Mouse (Mus musculus) MEL (cell line): ENCODE measurements around the gene Kdm7a. TPM values are rescaled to one million over a fixed set of nuclear protein-coding genes. Genes with fewer than 3 reads are reported as not detected.
A peak's percentile ranks its signal among the peaks of the same experiment; 100 is the strongest.

Experiments
- DNase-seq: peaks from one replicate; pipeline ENCODE4 v3.0.0; 2011; ENCODE audit warnings: low read depth, low spot score
- H3K27ac ChIP-seq: 2 replicates; pipeline ENCODE4 v1.5.1; 2012; ENCODE audit warnings: low read depth, mild to moderate bottlenecking, control low read depth, low read length, moderate library complexity; ENCODE audit not compliant: control insufficient read depth
- H3K27me3 ChIP-seq, 2 experiments: fragments of 150-350 bp in 1 of 2; sonication (generic) in 1 of 2; 2 replicates each; pipeline ENCODE4 v1.6.1; 2012; ENCODE audit warnings: low read length in 2 of 2, mild to moderate bottlenecking in 2 of 2, improper control_type of control experiment in 1 of 2, moderate library complexity in 1 of 2; ENCODE audit not compliant: insufficient read depth in 2 of 2, control insufficient read depth in 1 of 2
- H3K36me3 ChIP-seq, 2 experiments: 2 replicates each; pipeline ENCODE4 v1.6.1; 2012 to 2014; ENCODE audit warnings: low read length in 2 of 2, improper control_type of control experiment in 1 of 2, inconsistent platforms in 1 of 2, mild to moderate bottlenecking in 1 of 2; ENCODE audit not compliant: insufficient read depth in 2 of 2, control insufficient read depth in 1 of 2
- H3K4me1 ChIP-seq, 2 experiments: fragments of 150-350 bp in 1 of 2; sonication (generic) in 1 of 2; 2 replicates each; pipeline ENCODE4 v1.6.1; 2012; ENCODE audit warnings: low read length in 2 of 2, improper control_type of control experiment in 1 of 2, mild to moderate bottlenecking in 1 of 2; ENCODE audit not compliant: insufficient read depth in 2 of 2, control insufficient read depth in 1 of 2
- H3K4me3 ChIP-seq, 2 experiments: fragments of 150-350 bp in 1 of 2; sonication (generic) in 1 of 2; 2 replicates each; pipeline ENCODE4 v1.5.1; 2012; ENCODE audit warnings: low read depth in 2 of 2, low read length in 2 of 2, mild to moderate bottlenecking in 2 of 2, moderate library complexity in 2 of 2, control low read depth in 1 of 2, improper control_type of control experiment in 1 of 2; ENCODE audit not compliant: control insufficient read depth in 1 of 2, insufficient read depth in 1 of 2
- H3K79me2 ChIP-seq: 2 replicates; pipeline ENCODE4 v1.6.1; 2012; ENCODE audit warnings: mild to moderate bottlenecking, low read length, moderate library complexity; ENCODE audit not compliant: control insufficient read depth, poor library complexity, insufficient read depth
- H3K9ac ChIP-seq: 2 replicates; pipeline ENCODE4 v1.6.1; 2012; ENCODE audit warnings: low read depth, mild to moderate bottlenecking, control low read depth, low read length, moderate library complexity; ENCODE audit not compliant: control insufficient read depth, poor library complexity, severe bottlenecking
- H3K9me3 ChIP-seq: fragments of 150-350 bp; sonication (generic); replicated peaks from 2 replicates; pipeline ENCODE4 v1.6.1; 2012; ENCODE audit warnings: mild to moderate bottlenecking, low read length, improper control_type of control experiment, moderate library complexity; ENCODE audit not compliant: insufficient read depth
- BHLHE40 ChIP-seq: IDR thresholded peaks from 2 replicates; pipeline ENCODE4 v1.6.1; 2012; ENCODE audit warnings: low read depth, mild to moderate bottlenecking, inconsistent platforms, low read length, improper control_type of control experiment, borderline replicate concordance
- CHD1 ChIP-seq: IDR thresholded peaks from 2 replicates; pipeline ENCODE4 v1.6.1; 2012; ENCODE audit warnings: low read depth, mild to moderate bottlenecking, inconsistent platforms, low read length, improper control_type of control experiment
- CHD2 ChIP-seq: IDR thresholded peaks from 2 replicates; pipeline ENCODE4 v1.6.1; 2011; ENCODE audit warnings: low read length, improper control_type of control experiment
- CTCF ChIP-seq, 3 experiments: IDR thresholded peaks in 2 of 3; conservative IDR thresholded peaks in 1 of 3; 2 replicates each; pipeline ENCODE4 v1.5.1; 2011 to 2012; ENCODE audit warnings: low read length in 3 of 3, low read depth in 2 of 3, mild to moderate bottlenecking in 2 of 3, improper control_type of control experiment in 1 of 3, inconsistent platforms in 1 of 3, mixed read lengths in 1 of 3, moderate library complexity in 1 of 3; ENCODE audit not compliant: control insufficient read depth in 1 of 3, insufficient read depth in 1 of 3, poor library complexity in 1 of 3, severe bottlenecking in 1 of 3
- E2F4 ChIP-seq: IDR thresholded peaks from 2 replicates; pipeline ENCODE4 v1.6.1; 2011; ENCODE audit warnings: low read depth, low read length, improper control_type of control experiment, borderline replicate concordance
- EP300 ChIP-seq, 2 experiments: IDR thresholded peaks; 2 replicates each; pipeline ENCODE4 v1.6.1; 2011; ENCODE audit warnings: improper control_type of control experiment in 2 of 2, low read length in 2 of 2, low read depth in 1 of 2, mild to moderate bottlenecking in 1 of 2
- ETS1 ChIP-seq: IDR thresholded peaks from 2 replicates; pipeline ENCODE4 v1.6.1; 2012; ENCODE audit warnings: low read depth, mild to moderate bottlenecking, inconsistent platforms, low read length, improper control_type of control experiment, moderate library complexity
- GABPA ChIP-seq: IDR thresholded peaks from 2 replicates; pipeline ENCODE4 v1.6.1; 2012; ENCODE audit warnings: low read depth, mild to moderate bottlenecking, inconsistent platforms, low read length, improper control_type of control experiment, moderate library complexity
- HCFC1 ChIP-seq: IDR thresholded peaks from 2 replicates; pipeline ENCODE4 v1.6.1; 2012; ENCODE audit warnings: low read depth, mild to moderate bottlenecking, inconsistent platforms, low read length, improper control_type of control experiment, moderate library complexity
- JUND ChIP-seq: IDR thresholded peaks from 2 replicates; pipeline ENCODE4 v1.6.1; 2011; ENCODE audit warnings: low read depth, mild to moderate bottlenecking, improper control_type of control experiment, low read length
- MAFK ChIP-seq: IDR thresholded peaks from 2 replicates; pipeline ENCODE4 v1.6.1; 2011; ENCODE audit warnings: low read depth, mild to moderate bottlenecking, low read length, improper control_type of control experiment, borderline replicate concordance
- MAX ChIP-seq: IDR thresholded peaks from 2 replicates; pipeline ENCODE4 v1.6.1; 2011; ENCODE audit warnings: low read length, improper control_type of control experiment
- MAZ ChIP-seq: IDR thresholded peaks from 2 replicates; pipeline ENCODE4 v1.6.1; 2012; ENCODE audit warnings: low read depth, mild to moderate bottlenecking, inconsistent platforms, low read length, improper control_type of control experiment
- MXI1 ChIP-seq: IDR thresholded peaks from 2 replicates; pipeline ENCODE4 v1.6.1; 2011; ENCODE audit warnings: mild to moderate bottlenecking, low read depth, low read length, improper control_type of control experiment
- MYC ChIP-seq: IDR thresholded peaks from 2 replicates; pipeline ENCODE4 v1.6.1; 2011; ENCODE audit warnings: low read depth, mild to moderate bottlenecking, low read length, improper control_type of control experiment, moderate library complexity
- NRF1 ChIP-seq: IDR thresholded peaks from 2 replicates; pipeline ENCODE4 v1.6.1; 2014; ENCODE audit warnings: low read depth, mild to moderate bottlenecking, inconsistent platforms, low read length, improper control_type of control experiment, moderate library complexity; ENCODE audit not compliant: poor library complexity, insufficient read depth, severe bottlenecking
- POLR2A ChIP-seq, 2 experiments: IDR thresholded peaks; 2 replicates each; pipeline ENCODE4 v1.6.1; 2011 to 2012; ENCODE audit warnings: low read length in 2 of 2, mild to moderate bottlenecking in 2 of 2, control low read depth in 1 of 2, improper control_type of control experiment in 1 of 2, low read depth in 1 of 2, moderate library complexity in 1 of 2; ENCODE audit not compliant: control insufficient read depth in 1 of 2, insufficient read depth in 1 of 2, poor library complexity in 1 of 2
- POLR2AphosphoS2 ChIP-seq: IDR thresholded peaks from 2 replicates; pipeline ENCODE4 v1.6.1; 2011; ENCODE audit warnings: low read length, improper control_type of control experiment
- POLR2AphosphoS5 ChIP-seq: IDR thresholded peaks from 2 replicates; pipeline ENCODE4 v1.6.1; 2012; ENCODE audit warnings: low read depth, borderline replicate concordance, mild to moderate bottlenecking, inconsistent platforms, low read length, moderate library complexity, mixed read lengths
- RCOR1 ChIP-seq: IDR thresholded peaks from 2 replicates; pipeline ENCODE4 v1.6.1; 2012; ENCODE audit warnings: low read depth, mild to moderate bottlenecking, inconsistent platforms, low read length, improper control_type of control experiment
- SIN3A ChIP-seq: IDR thresholded peaks from 2 replicates; pipeline ENCODE4 v1.6.1; 2012; ENCODE audit warnings: low read length, improper control_type of control experiment, inconsistent platforms
- SMC3 ChIP-seq: IDR thresholded peaks from 2 replicates; pipeline ENCODE4 v1.6.1; 2011; ENCODE audit warnings: low read depth, low read length, improper control_type of control experiment
- TAL1 ChIP-seq: IDR thresholded peaks from 2 replicates; pipeline ENCODE4 v1.6.1; 2012; ENCODE audit warnings: mild to moderate bottlenecking, inconsistent platforms, low read length, moderate library complexity, mixed read lengths
- TCF12 ChIP-seq: IDR thresholded peaks from 2 replicates; pipeline ENCODE4 v1.6.1; 2014; ENCODE audit warnings: low read depth, mild to moderate bottlenecking, inconsistent platforms, low read length, improper control_type of control experiment, moderate library complexity
- UBTF ChIP-seq: IDR thresholded peaks from 2 replicates; pipeline ENCODE4 v1.6.1; 2012; ENCODE audit warnings: low read depth, mild to moderate bottlenecking, inconsistent platforms, low read length, improper control_type of control experiment, moderate library complexity, borderline replicate concordance; ENCODE audit not compliant: insufficient read depth
- USF1 ChIP-seq: IDR thresholded peaks from 2 replicates; pipeline ENCODE4 v1.6.1; 2014; ENCODE audit warnings: low read depth, mild to moderate bottlenecking, inconsistent platforms, low read length, improper control_type of control experiment, moderate library complexity
- USF2 ChIP-seq, 2 experiments: IDR thresholded peaks; 2 replicates each; pipeline ENCODE4 v1.6.1; 2011 to 2012; ENCODE audit warnings: improper control_type of control experiment in 2 of 2, low read length in 2 of 2, borderline replicate concordance in 1 of 2, inconsistent platforms in 1 of 2, low read depth in 1 of 2, mild to moderate bottlenecking in 1 of 2; ENCODE audit not compliant: insufficient read depth in 1 of 2
- ZC3H11A ChIP-seq: IDR thresholded peaks from 2 replicates; pipeline ENCODE4 v1.6.1; 2012; ENCODE audit warnings: low read depth, mild to moderate bottlenecking, inconsistent platforms, low read length, improper control_type of control experiment
- ZKSCAN1 ChIP-seq: IDR thresholded peaks from 2 replicates; pipeline ENCODE4 v1.6.1; 2012; ENCODE audit warnings: low read depth, mild to moderate bottlenecking, inconsistent platforms, low read length, improper control_type of control experiment, moderate library complexity
- ZMIZ1 ChIP-seq: IDR thresholded peaks from 2 replicates; pipeline ENCODE4 v1.6.1; 2012; ENCODE audit warnings: low read depth, mild to moderate bottlenecking, inconsistent platforms, low read length, improper control_type of control experiment, moderate library complexity
- ZNF384 ChIP-seq: IDR thresholded peaks from 2 replicates; pipeline ENCODE4 v1.6.1; 2012; ENCODE audit warnings: low read depth, mild to moderate bottlenecking, inconsistent platforms, low read length, improper control_type of control experiment
- polyA plus RNA-seq, 2 experiments: library from polyadenylated mRNA; stranded (reverse) in 1 of 2; unstranded in 1 of 2; fragments of >175 nt in 1 of 2; fragments of >200 nt in 1 of 2; gene quantifications; 2 replicates each; pipeline versions ENCODE4 v1.2.1 to v1.2.4; 2012; ENCODE audit warnings: low replicate concordance in 2 of 2, low read depth in 1 of 2; ENCODE audit not compliant: insufficient read length in 2 of 2, insufficient read depth in 1 of 2, missing spikeins in 1 of 2
- total RNA-seq: library from RNA; depleted of rRNA; stranded (reverse); fragments of 300-350 nt; gene quantifications from 2 replicates; pipeline ENCODE4 v1.2.3, GENCODE M21; 2012; rRNA removed

Kdm7a gene
- total RNA-seq (1.7 and 2.5 TPM in 2 replicates), polyA plus RNA-seq (1 to 10 TPM in 1 of 2 experiments, not detected in 1; 2.5 TPM)

DNA sequence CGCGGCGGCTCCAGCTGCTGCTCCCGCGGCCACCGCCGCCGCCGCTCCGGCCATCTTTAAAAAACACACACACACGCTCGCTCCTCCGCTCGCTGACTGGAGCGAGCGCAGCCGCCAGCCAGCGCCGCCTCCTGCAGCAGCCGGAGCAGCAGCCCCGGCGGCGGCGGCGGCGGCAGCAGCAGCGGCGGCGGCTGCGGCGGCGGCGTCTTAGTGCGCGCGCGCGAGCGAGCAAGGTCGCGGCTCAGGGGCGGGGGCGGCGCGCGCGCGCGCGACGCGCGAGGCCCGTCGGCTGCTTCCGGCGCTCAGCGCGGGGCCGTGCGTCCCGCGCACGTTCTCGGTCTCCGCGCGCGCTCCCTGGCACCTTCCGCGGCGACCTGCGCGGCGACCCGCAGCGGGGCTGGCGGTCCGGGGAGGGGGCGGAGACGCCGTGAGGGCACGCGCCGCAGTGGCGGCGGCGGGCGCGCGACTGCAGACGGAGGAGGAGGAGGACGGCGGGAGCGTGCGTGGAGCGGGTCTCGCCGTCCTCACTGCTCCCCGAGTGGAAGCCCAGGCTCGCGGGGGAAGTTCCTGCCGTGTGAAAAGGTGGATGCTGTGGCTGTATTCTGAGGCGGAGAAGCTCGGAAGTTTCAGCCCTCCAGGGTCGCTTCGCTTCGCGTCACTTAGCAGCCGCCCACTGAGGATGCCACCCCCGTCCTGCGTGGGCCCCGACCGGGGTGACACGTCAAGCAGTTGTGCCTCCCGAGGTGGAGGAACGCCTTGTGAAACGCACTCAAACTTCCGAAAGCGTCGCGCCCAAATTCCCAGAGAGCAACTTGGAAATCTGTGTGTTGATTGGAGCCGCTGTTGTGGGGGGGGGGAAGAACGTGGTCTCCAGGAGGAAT is at the start of gene Kdm7a:
Gene Kdm7a (minus strand): TSS at position 209 of the 881 bp plus-strand sequence.
- TF ChIP-seq ZMIZ1, result no peak
- TF ChIP-seq POLR2AphosphoS5, result no peak
- no peak for TF ChIP-seq CHD1
- TF ChIP-seq BHLHE40, result no peak
- no peak for TF ChIP-seq ZC3H11A
- TF ChIP-seq USF2 (IDR thresholded peaks at IDR 0.05; ENCODE audit: borderline replicate concordance in 1 of 2, insufficient read depth in 1 of 2, low read depth in 1 of 2, low read length in 2 of 2), result no peak
- peak; percentile 58; the same call in 1 of the 2 replicates for TF ChIP-seq NRF1
- TF ChIP-seq TAL1, result no peak
- no peak for TF ChIP-seq ZKSCAN1
- no peak for TF ChIP-seq CTCF (IDR thresholded peaks at IDR 0.05 in 2 of 3, conservative IDR thresholded peaks at IDR 0.05 in 1 of 3; ENCODE audit: control insufficient read depth in 1 of 3, insufficient read depth in 1 of 3, low read depth in 2 of 3, low read length in 3 of 3, poor library complexity in 1 of 3, severe bottlenecking in 1 of 3)
- peak; percentile 47 to 52; a peak in 2 of 4 replicates for TF ChIP-seq POLR2A (IDR thresholded peaks at IDR 0.05; ENCODE audit: control insufficient read depth in 1 of 2, insufficient read depth in 1 of 2, low read depth in 1 of 2, low read length in 2 of 2, poor library complexity in 1 of 2)
- no peak for TF ChIP-seq ZNF384
- peak; percentile 20; the same call in 1 of the 2 replicates for TF ChIP-seq MAX
- no peak; the same call in 1 of the 2 replicates for TF ChIP-seq RCOR1
- 0 out of 2 replicates have a peak, but pooled peaks have one; percentile 17 for TF ChIP-seq UBTF
- no peak for TF ChIP-seq POLR2AphosphoS2
- TF ChIP-seq CHD2, result no peak
- TF ChIP-seq SMC3, result no peak
- TF ChIP-seq HCFC1, result no peak
- peak; percentile 47; the same call in 1 of the 2 replicates for TF ChIP-seq SIN3A
- no peak for TF ChIP-seq EP300 (IDR thresholded peaks at IDR 0.05; ENCODE audit: low read depth in 1 of 2, low read length in 2 of 2)
- no peak for TF ChIP-seq MAFK
- TF ChIP-seq MXI1, result peak; percentile 31; the same call in 1 of the 2 replicates
- no peak for TF ChIP-seq E2F4
- 0 out of 2 replicates have a peak, but pooled peaks have one; percentile 20 for TF ChIP-seq TCF12
- no peak for TF ChIP-seq GABPA
- TF ChIP-seq MYC, result no peak
- no peak for TF ChIP-seq ETS1
- no peak for TF ChIP-seq USF1
- 0 out of 2 replicates have a peak, but pooled peaks have one; percentile 37 for TF ChIP-seq MAZ
- TF ChIP-seq JUND, result no peak
- TF ChIP-seq, all 39 proteins: peak for 8
- peak; percentile 87 for DNase-seq
- Histone ChIP-seq H3K9ac (peak within 1 kb of the TSS; percentile 97), H3K27me3 (no peaks in the 10 kb centered on the region), H3K27ac (peak within 1 kb of the TSS; percentile 55), H3K79me2 (peaks cover 7% of the 10 kb centered on the region; the same call in 1 of the 2 replicates), H3K4me3 (peak within 1 kb of the TSS; percentile 92 to 98), H3K9me3 (no peaks in the 10 kb centered on the region), H3K4me1 (peaks cover 10 to 13% of the 10 kb centered on the region in 2 experiments), H3K36me3 (peaks cover 0 to 12% of the 10 kb centered on the region in 2 experiments; a peak in 2 of 4 replicates)
